Mouse (Mus musculus) MN1 (cell line): ENCODE results near the gene 1700016D06Rik.

Experiments
- DNase-seq: peaks from one replicate; pipeline ENCODE4 v3.0.0-alpha.2; 2016; ENCODE audit warnings: low spot score

The 1700016D06Rik gene

DNA sequence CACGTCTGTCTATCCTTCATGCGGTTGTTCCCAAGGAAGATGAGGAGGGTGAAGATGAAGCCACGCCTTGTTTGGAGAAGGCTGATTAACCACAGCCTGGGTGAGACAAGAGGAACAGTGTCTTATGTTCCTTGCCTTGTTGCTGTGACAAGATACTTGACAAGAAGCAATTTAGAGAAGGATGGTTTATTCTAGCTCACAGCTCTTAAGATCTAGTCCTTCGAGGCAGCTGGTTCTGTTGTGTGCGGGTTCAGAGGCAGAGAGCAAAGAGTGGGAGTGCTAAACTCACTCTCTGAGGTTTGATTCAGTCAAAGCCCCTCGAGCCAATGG is at the start of gene 1700016D06Rik:
Gene 1700016D06Rik, minus strand, starts transcription at position 31 of the 330 bp plus-strand sequence.
- DNase-seq, result no peak

DNA sequence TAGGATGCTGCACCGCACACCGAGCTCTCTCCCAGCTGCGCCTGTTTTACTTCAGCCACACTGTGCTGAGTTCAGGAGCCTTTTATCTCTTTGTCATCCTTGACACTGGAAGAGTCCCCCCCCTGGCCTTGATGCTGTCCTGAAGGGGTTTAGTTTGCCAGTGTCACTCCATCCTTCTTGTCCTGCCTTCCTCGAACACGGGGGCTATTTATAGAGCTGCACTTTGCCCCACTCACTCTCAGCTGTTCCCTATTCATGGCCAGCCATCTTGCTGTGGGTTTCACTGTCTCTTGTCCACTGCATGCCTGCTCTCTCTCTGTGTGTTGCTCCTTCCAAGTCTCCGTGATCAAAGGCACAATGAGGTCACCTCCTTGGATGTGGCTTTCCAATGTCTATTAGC is 48.6 kb upstream of the 1700016D06Rik start:
- no peak for DNase-seq

DNA sequence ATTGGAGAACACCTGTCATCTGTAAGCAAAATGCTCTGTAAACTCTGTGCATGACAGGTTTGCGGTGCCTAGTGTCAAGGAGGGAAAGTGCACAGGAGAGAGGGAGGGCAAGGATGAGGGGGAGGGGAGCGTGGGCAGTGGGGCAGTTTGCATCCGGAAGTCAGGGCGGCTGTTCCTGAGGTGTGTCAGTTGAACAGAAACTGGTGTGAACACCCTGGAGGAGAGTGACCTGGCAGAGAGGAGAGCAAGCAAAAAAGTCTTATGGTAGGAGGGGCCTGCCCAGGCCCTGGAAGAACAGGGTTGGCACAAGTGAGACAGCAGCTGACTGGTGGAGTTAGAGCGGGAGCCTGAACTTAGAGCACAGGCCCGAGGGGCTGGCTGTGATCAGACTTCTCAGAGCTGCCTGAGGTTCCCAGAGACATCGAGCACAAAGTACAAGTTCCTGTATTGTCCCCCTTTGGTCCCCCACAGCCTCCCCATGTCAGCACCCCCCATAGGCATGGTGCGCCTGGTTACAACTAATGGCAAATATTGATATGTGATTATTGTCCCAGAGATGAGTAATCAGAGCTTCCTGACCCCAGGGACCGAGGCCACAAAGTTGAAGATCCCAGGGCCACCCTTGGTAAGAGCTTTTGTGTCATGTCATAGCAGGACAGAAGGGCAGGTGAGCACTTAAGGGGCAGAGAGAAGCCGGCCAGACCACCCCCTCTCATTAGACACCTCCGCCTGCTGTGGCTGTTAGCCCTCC is 46.2 kb upstream of the 1700016D06Rik start:
- DNase-seq, result no peak

DNA sequence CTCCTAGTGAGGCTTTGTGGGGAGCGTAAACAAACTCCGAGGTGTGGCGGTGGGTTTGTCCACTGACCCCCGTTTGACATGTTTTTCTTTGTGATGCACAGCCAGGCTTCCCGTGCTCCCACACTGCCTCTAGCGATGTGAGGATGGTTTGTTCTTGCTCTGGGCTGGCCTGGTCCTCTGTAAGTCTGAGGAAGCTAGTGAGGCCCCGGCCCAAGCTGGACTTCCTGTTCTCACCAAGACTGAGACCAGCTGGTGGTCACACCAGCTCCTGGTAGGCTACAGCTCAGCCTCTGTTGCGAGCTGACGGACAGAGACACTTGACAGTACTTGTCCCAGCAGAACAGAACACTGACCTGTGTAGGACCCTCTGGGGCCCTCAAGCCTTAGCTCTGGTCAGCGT is 42.7 kb upstream of the 1700016D06Rik start:
- no peak for DNase-seq

DNA sequence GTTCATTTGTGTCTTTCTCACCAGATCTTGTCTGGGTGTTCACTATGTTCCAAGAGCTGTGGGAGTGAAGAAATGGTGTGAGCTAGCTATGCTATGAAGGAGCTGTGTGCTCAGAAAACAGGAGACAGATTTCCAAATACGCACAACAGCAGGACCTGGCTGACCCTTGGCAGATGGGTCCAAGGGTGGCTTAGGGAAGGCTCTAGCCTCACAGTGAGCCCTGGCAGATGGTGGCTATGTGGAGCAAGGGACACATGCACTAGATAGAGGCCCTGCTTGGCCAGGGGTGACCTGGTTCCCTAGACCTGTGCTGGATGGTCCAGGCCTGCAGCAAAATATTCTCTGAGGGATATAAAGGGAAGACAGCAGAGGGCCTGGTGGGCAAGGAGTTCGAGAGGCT is 40.0 kb upstream of the 1700016D06Rik start:
- DNase-seq, result no peak

DNA sequence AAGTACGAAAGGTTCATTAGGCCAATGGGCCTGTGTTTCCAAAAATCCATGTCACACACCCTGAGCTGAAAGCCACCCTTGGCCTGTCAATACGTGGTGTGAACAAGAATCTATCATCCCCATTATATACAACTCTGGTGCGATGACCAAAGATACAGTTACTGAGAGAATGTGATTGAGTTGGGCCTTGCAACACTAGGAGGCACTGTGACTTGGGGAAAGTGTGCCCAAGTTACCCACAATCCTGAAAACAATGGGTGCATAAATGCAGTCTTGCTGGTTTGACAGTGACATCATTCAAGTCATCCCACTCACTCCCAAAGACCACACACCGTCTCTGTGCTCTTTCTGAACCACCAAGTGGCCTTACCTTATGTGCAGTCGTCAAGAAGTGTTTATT is 38.2 kb upstream of the 1700016D06Rik start:
- DNase-seq, result no peak

DNA sequence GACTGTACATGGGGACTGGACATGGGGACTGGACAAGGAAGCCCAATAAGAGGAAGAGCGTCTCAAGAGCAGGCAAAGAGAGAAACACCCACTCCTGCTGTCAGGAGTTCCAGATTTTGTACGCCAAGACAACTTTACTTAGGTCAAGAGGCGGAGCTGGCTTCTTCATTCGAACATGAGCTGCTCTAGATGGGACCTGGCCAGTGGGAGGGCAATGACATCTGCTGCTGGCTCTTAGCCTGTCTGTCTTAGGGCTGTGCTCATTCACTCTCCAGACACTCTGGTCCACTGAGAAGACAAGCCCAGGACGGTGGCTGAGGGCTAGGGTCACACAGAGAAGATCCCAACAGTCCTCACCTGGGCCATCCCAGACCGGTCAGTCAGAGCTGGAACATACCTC is 36.2 kb upstream of the 1700016D06Rik start:
- DNase-seq, result no peak

DNA sequence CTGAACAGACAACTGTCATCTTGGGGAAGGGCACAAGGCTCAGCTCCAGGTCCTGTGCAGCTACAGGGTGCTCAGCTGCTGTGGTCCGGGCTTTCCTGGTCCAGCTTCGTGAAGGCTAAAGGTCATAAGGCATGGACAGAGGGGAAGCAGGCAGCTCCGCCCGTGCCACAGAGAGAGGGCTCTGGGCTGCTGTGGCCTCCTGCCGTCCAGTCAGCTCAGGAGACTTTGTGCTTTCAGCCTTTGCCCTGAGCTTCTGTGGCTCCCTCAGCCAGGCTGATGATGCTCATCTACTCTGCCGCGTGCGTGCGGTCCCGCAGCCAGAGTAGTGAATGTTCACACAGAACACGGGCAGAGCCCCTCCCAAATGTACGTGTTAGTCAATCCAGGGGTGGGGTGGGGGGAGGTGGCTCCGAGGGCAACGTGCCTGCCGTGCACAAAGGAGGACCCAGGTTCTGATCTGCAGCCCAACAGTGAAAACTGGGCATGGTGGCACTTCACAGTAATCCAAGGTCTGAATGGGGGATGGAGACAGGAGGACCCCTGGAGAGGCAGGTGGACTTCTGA is 34.9 kb upstream of the 1700016D06Rik start:
- no peak for DNase-seq

DNA sequence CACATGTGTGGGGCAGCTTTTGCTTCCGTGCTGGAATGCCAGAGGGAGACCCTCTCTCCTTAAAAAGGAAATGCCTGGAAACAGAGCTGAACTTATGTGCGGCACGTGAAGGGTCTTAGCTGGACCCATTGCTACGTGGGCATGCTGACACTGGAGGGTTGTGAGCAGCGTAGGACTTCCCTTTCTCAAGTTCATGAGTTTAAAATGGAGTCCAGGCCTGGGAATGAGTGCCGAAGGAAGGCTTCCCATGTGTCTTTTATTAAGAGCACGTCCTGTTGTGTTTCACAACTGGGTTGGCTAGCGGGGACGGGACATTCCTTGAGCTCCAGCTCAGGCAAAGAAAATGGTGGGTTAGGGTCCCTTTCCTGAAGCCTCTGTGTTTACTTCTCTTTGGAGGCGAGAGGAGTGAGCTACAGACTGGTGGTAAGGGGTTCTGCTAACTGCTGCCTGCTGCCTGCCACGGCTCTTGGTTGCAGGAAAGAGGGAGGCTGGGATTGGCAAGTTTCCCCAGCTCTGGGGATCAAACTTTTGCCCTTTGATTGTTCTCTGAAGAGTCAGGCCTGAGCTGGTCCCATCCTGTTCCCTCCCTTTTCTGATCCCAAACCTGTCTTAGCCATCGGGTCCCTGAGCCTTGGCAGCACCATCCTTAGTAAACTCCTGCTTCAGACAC is 29.5 kb upstream of the 1700016D06Rik start:
- DNase-seq, result no peak

DNA sequence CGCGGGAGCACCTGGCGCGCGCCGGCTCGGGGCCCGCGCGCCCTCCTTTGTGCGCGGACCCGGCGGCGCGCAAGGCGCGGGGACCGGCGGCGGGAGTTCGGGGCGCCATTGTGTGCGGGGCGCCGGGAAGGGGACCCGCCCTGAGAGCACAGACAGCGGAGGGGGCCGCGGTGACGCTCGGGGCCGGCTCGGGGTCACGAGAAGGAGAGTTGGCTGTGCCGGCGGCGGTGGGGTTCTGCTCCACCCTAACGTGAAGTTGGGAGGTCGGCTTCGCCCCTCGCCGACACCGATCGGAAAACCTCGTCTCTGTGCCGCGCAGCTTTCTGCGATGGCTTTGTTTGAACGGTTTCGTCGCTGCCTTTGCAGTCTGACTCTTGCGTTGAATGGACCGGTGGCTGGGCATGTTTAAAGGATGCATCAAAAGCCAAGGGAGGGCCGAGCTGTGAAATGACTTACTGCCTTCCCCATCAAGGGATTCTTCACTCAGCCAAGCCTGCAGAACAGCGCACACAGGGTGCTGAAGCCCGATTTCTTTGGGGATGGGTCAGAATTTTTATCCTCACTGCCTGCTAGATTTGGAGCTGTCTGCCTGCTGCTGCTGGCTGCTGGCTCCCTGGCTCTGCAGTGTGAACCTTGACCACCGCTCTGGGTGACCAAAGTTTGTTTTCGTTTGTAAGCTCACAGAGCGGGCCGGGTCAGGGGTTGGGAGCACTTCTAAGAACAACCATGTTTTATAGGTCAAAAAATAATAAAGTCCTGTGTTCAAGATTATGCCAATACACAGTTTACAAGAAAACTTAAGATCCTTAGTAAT is 27.8 kb upstream of the 1700016D06Rik start:
- no peak for DNase-seq

DNA sequence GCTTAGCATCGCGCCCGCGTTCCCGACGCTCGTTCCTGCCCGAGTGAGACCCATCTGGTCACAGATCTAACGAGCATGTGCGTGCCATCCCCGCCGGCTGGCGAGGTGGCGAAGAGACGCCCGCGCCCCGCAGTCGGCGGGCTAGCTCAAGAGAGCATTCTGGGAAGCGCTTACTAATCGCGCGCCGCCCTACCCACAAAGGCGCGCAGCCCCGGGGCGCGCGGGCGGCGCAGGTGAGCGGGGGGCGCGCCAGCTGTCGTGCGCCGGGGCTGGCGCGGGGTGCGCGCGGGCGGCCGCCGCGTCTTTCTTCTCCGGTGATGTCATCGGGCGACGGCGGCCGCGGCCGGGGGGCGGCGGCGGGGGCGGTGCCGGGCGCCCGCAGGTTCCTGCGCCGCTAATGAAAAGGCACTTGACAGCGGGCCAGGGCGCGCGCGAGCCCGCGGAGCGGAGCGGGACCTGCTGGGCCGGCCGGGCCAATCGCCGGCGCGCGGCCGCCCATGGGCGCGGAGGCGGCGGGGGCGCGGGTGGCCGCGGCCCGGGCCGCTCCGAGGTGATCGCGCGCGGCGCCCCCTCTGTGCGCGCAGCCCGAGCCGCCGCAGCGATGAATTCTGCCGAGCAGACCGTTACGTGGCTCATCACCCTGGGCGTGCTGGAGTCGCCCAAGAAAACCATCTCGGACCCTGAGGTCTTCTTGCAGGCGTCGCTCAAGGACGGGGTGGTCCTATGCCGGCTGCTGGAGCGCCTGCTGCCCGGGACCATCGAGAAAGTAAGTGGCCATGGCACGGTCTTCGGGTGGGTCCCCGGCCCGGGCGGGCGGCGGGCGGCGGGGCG is 27.0 kb upstream of the 1700016D06Rik start, which contains the start of gene Arhgef7:
Gene Arhgef7, plus strand, starts transcription at position 71 of the 831 bp plus-strand sequence.
- DNase-seq, result no peak

DNA sequence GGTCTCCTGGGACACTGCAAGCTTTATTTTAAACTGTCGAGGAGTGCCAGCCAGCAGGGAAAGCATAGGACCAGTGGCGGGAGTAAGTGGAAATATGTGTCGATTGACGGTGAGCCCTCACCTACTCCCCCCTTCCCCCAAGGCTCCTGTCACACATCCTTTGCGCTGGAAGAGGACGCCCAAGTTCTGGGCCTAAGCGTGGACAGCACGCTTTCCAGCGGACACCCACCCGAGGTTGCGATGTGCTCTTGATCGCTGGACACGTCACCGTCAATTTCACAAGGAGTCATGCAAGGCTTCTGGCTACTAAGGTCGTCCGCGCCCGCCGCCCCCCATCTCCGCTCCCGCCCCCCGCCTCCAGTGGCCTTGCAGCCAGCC is 26.4 kb upstream of the 1700016D06Rik start:
- no peak for DNase-seq

DNA sequence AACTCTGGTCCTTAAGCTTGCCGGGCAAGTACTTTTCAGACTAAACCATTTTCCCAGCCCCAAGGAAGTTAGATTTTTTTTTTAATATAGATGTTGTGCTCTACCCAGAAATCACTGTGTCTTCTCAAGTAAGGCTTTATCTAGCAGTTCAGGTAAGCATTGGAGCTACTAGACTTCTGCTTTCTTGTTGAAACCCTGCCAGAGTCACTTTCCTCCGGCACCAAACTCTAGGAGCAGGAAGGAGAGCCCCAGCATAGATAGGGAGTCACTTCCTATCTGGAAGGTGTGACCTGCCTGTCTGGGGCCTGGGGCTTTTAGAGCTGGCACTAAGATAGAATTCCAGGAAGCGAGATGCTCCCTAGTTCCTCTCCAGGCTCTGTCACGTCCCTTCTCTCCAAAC is 16.3 kb upstream of the 1700016D06Rik start:
- no peak for DNase-seq

DNA sequence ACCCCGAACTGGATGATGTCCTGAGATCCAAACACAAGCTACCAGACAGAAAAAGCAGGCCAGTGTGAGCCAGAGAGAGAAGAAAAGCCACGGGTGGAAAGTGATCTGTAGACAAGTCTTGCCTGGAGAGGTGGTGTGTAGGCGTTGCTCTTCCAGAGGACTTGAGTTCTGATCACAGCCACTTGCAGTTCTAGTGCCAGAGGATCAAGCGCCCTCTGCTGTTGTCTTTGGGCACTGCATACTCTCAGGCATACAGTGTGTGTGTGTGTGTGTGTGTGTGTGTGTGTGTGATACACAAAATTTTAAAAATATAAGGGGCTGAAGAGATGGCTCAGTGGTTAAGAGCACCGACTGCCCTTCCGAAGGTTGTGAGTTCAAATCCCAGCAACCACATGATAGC is 11.4 kb upstream of the 1700016D06Rik start:
- no peak for DNase-seq

DNA sequence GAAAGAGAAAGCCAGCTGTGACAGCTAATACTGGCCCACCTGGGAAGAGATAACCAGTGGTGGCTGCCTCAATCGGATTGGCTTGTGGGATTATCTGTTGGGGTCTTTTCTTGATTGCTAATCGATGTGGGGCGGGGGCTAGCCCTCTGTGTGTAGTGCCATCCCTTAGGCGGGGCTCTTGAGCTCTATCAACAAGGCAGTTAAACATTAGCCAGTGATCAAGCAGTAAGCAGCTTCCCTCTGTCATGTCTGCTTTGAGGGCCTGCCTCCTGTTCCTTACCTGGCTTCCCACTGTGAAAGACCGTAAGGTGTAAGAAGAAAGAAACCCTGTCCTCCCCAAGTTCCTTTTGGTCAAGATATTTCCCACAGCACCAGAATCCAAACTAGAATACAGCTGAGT is 9.6 kb upstream of the 1700016D06Rik start:
- no peak for DNase-seq

DNA sequence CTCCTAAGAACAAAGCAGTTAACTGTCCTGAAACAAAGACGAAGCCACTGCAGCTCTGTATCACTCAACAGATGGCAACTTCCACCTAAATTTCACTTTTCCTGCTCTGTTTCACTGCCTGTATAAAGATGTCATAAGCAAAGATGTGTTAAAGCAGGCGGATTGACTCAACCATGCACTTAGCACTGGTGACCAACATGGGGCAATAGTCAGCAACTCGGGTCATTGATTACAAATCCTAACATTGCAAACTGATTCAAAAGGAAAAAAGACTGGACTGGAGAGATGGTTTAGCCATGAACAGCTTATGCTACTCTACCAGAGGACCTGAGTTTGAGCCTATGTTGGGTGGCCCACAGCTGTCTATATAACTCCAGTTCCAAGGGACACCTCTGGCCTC is 8.7 kb upstream of the 1700016D06Rik start:
- no peak for DNase-seq

DNA sequence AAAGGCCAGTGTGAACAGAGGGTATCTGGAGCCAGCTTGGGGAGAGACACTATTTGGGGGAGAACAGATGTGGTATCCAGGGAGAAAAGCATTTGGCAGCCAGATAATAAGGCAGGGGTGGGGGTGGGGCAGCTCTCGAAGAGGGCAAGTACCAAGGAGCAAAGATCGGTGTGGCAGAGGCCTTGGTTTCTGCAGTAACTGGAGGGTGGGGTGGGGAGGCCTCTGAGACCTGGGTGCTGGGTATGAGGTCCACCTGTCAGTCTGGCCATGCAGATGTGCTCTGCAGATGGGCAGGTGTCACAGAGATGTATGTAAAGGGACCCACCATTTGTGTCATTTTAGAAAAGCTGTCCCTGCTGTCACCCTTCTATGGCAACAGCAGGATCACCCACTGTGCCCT is 8.0 kb upstream of the 1700016D06Rik start:
- DNase-seq, result no peak

DNA sequence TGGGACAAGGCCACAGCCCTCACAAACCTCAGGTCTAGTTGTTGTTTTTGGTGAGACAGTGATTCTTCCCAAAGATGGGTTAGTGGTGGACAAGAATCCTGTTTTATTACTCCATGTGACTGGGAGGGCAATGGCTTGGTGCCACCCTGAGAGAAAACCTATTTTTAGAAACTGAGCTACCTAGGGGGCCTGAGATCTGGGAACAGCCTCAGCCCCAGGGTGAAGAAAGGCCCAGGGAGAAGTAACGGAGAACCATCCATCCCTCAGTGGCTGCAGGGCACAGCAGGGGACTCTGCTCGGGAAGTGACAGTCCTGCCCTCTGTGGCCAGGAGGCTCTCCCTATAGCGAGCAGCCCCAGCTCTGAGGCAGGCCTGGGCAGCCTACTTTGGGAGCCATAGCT is 6.8 kb upstream of the 1700016D06Rik start:
- DNase-seq, result no peak

DNA sequence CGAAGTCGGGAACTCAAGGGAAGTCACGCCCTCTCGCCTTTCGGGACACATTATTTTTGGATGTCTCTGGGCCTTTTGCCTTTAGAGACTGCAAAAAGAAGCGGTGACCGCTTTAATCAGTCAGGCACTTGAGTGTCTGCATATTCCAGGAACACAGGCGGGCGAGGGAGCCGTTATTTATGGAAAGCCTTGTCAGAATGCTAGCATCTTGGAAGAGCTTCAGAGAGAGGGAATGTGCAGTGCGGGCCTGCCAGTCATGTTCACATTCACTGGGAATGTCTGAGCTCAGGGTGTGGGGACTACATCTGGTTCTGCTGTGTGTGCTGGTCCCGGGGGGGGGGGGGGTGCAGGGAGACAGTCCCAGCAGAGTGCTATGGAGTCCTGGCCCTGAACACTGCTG is 5.0 kb upstream of the 1700016D06Rik start:
- DNase-seq, result no peak

DNA sequence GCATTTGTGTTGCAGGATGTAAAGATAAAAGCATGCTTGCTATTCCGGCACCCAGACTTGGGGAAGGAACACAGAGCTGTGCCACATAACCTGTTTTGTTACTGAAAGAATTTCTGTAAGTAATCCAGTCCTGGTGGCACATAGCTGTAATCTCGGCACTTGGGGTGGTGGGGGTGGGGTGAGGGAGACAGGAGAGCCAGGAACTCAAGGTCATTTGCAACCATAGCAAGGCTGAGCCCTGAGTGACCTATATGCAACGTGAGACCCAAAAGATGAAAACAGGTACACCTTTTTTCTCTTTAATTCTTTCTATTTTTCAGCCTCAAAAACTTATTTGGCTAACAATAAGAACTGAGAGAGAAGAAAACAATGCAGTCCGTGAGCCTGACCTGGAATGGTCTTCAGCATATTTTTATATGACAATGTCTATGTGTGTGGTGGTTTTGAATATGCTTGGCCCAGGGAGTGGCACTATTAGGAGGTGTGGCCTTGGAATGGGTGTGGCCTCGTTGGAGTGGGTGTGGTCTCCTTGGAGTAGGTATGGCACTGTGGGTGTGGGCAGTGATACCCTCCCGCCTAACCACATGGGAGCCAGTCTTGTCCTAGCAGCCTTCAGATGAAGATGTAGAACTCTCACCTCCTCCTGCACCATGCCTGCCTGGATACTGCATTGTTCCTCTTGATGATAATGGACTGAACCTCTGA is 4.0 kb upstream of the 1700016D06Rik start:
- DNase-seq, result no peak

DNA sequence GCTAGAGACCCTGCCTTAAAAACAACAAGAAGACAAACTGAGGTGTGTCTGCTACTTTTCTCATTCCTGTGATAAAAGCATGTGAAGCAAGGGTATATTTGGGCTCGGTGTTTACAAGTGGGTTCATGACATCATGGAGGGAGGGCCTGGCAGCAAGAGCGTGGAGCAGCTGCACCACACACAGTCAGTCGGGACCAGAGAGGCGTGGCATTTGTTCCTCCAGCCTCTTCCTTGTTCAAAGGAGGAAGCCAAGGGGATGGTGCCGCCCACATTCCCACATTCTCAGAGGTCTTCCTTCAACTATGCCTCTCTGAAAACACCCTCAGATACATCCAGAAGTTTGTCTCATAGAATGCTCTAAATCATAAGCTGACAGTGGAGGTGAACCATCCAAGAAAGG is 2.9 kb upstream of the 1700016D06Rik start:
- DNase-seq, result no peak
